Mouse (Mus musculus): ENCODE data around the gene Hpgd. TPM values are rescaled to one million over a fixed set of nuclear protein-coding genes. Genes with fewer than 3 reads are reported as not detected.

The Hpgd gene
- polyA plus RNA-seq, 1 experiment = 1.8 TPM

GRCm38 (mm10) chr8:56275316-56275715, 19.1 kb upstream of the Hpgd start:
- Histone ChIP-seq H3K4me3 (ENCODE audit: low read depth, low read length) (no peak overlapping the region), H3K27me3 (ENCODE audit: control insufficient read depth, insufficient read depth, low read length, poor library complexity, severe bottlenecking) (no peaks in the 10 kb centered on the region), H3K4me1 (ENCODE audit: control insufficient read depth, insufficient read depth, low read length) (no peaks in the 10 kb centered on the region), H3K27ac (ENCODE audit: insufficient read depth, low read length) (no peak overlapping the region), H3K36me3 (ENCODE audit: control insufficient read depth, insufficient read depth, low read length, poor library complexity, severe bottlenecking) (no peaks in the 10 kb centered on the region; the same call in 1 of the 2 replicates), H3K9ac (ENCODE audit: low read depth, poor library complexity, severe bottlenecking) (no peak overlapping the region), H3K9me3 (replicated peaks; ENCODE audit: control insufficient read depth, insufficient read depth, low read length, poor library complexity, severe bottlenecking) (no peaks in the 10 kb centered on the region)
- TF ChIP-seq EP300 (IDR thresholded peaks at IDR 0.05; ENCODE audit: insufficient read depth, low read depth, low read length) = no peak
- no peak for TF ChIP-seq POLR2A (IDR thresholded peaks at IDR 0.05; ENCODE audit: insufficient read depth, low read length)
- no peak for TF ChIP-seq CTCF (IDR thresholded peaks at IDR 0.05; ENCODE audit: low read depth, low read length)

GRCm38 (mm10) chr8:56277810-56278528, 16.4 kb upstream of the Hpgd start:
- Histone ChIP-seq H3K27ac (ENCODE audit: insufficient read depth, low read length) (no peak overlapping the region), H3K4me1 (ENCODE audit: control insufficient read depth, insufficient read depth, low read length) (no peaks in the 10 kb centered on the region), H3K9me3 (replicated peaks; ENCODE audit: control insufficient read depth, insufficient read depth, low read length, poor library complexity, severe bottlenecking) (no peaks in the 10 kb centered on the region), H3K27me3 (ENCODE audit: control insufficient read depth, insufficient read depth, low read length, poor library complexity, severe bottlenecking) (no peaks in the 10 kb centered on the region), H3K9ac (ENCODE audit: low read depth, poor library complexity, severe bottlenecking) (no peak overlapping the region), H3K36me3 (ENCODE audit: control insufficient read depth, insufficient read depth, low read length, poor library complexity, severe bottlenecking) (no peaks in the 10 kb centered on the region; the same call in 1 of the 2 replicates), H3K4me3 (ENCODE audit: low read depth, low read length) (no peak overlapping the region)
- TF ChIP-seq EP300 (IDR thresholded peaks at IDR 0.05; ENCODE audit: insufficient read depth, low read depth, low read length) (no peak), CTCF (IDR thresholded peaks at IDR 0.05; ENCODE audit: low read depth, low read length) (no peak)

- TF ChIP-seq POLR2A (IDR thresholded peaks at IDR 0.05; ENCODE audit: insufficient read depth, low read length) (no peak), CTCF (IDR thresholded peaks at IDR 0.05; ENCODE audit: low read depth, low read length) (no peak), EP300 (IDR thresholded peaks at IDR 0.05; ENCODE audit: insufficient read depth, low read depth, low read length) (no peak)
- Histone ChIP-seq H3K27ac (ENCODE audit: insufficient read depth, low read length) (no peak overlapping the region), H3K4me3 (ENCODE audit: low read depth, low read length) (no peak overlapping the region), H3K9ac (ENCODE audit: low read depth, poor library complexity, severe bottlenecking) (no peak overlapping the region), H3K36me3 (ENCODE audit: control insufficient read depth, insufficient read depth, low read length, poor library complexity, severe bottlenecking) (no peaks in the 10 kb centered on the region; the same call in 1 of the 2 replicates), H3K4me1 (ENCODE audit: control insufficient read depth, insufficient read depth, low read length) (no peaks in the 10 kb centered on the region), H3K27me3 (ENCODE audit: control insufficient read depth, insufficient read depth, low read length, poor library complexity, severe bottlenecking) (no peaks in the 10 kb centered on the region), H3K9me3 (replicated peaks; ENCODE audit: control insufficient read depth, insufficient read depth, low read length, poor library complexity, severe bottlenecking) (no peaks in the 10 kb centered on the region)
These were observed 15.8 kb upstream of the Hpgd start for GRCm38 (mm10) chr8:56278545-56279063.

GRCm38 (mm10) chr8:56283936-56284335, 10.4 kb upstream of the Hpgd start:
- Histone ChIP-seq H3K4me1 (ENCODE audit: control insufficient read depth, insufficient read depth, low read length) (no peaks in the 10 kb centered on the region), H3K4me3 (ENCODE audit: low read depth, low read length) (no peak overlapping the region), H3K27me3 (ENCODE audit: control insufficient read depth, insufficient read depth, low read length, poor library complexity, severe bottlenecking) (no peaks in the 10 kb centered on the region; the same call in 1 of the 2 replicates), H3K36me3 (ENCODE audit: control insufficient read depth, insufficient read depth, low read length, poor library complexity, severe bottlenecking) (no peaks in the 10 kb centered on the region), H3K27ac (ENCODE audit: insufficient read depth, low read length) (no peak overlapping the region), H3K9ac (ENCODE audit: low read depth, poor library complexity, severe bottlenecking) (no peak overlapping the region), H3K9me3 (replicated peaks; ENCODE audit: control insufficient read depth, insufficient read depth, low read length, poor library complexity, severe bottlenecking) (no peaks in the 10 kb centered on the region)
- no peak for TF ChIP-seq POLR2A (IDR thresholded peaks at IDR 0.05; ENCODE audit: insufficient read depth, low read length)
- TF ChIP-seq EP300 (IDR thresholded peaks at IDR 0.05; ENCODE audit: insufficient read depth, low read depth, low read length) = no peak
- no peak for TF ChIP-seq CTCF (IDR thresholded peaks at IDR 0.05; ENCODE audit: low read depth, low read length)

GRCm38 (mm10) chr8:56284957-56285356, 9.4 kb upstream of the Hpgd start:
- Histone ChIP-seq H3K27ac (ENCODE audit: insufficient read depth, low read length) (no peak overlapping the region), H3K4me3 (ENCODE audit: low read depth, low read length) (no peak overlapping the region), H3K36me3 (ENCODE audit: control insufficient read depth, insufficient read depth, low read length, poor library complexity, severe bottlenecking) (no peaks in the 10 kb centered on the region), H3K27me3 (ENCODE audit: control insufficient read depth, insufficient read depth, low read length, poor library complexity, severe bottlenecking) (no peaks in the 10 kb centered on the region; the same call in 1 of the 2 replicates), H3K9ac (ENCODE audit: low read depth, poor library complexity, severe bottlenecking) (no peak overlapping the region), H3K9me3 (replicated peaks; ENCODE audit: control insufficient read depth, insufficient read depth, low read length, poor library complexity, severe bottlenecking) (no peaks in the 10 kb centered on the region), H3K4me1 (ENCODE audit: control insufficient read depth, insufficient read depth, low read length) (no peaks in the 10 kb centered on the region)
- no peak for TF ChIP-seq POLR2A (IDR thresholded peaks at IDR 0.05; ENCODE audit: insufficient read depth, low read length)

- Histone ChIP-seq H3K4me1 (ENCODE audit: control insufficient read depth, insufficient read depth, low read length) (no peaks in the 10 kb centered on the region), H3K9me3 (replicated peaks; ENCODE audit: control insufficient read depth, insufficient read depth, low read length, poor library complexity, severe bottlenecking) (no peaks in the 10 kb centered on the region), H3K27ac (ENCODE audit: insufficient read depth, low read length) (no peak overlapping the region), H3K27me3 (ENCODE audit: control insufficient read depth, insufficient read depth, low read length, poor library complexity, severe bottlenecking) (no peaks in the 10 kb centered on the region; the same call in 1 of the 2 replicates), H3K4me3 (ENCODE audit: low read depth, low read length) (no peak overlapping the region), H3K36me3 (ENCODE audit: control insufficient read depth, insufficient read depth, low read length, poor library complexity, severe bottlenecking) (no peaks in the 10 kb centered on the region), H3K9ac (ENCODE audit: low read depth, poor library complexity, severe bottlenecking) (no peak overlapping the region)
- TF ChIP-seq CTCF (IDR thresholded peaks at IDR 0.05; ENCODE audit: low read depth, low read length) (no peak), POLR2A (IDR thresholded peaks at IDR 0.05; ENCODE audit: insufficient read depth, low read length) (no peak), EP300 (IDR thresholded peaks at IDR 0.05; ENCODE audit: insufficient read depth, low read depth, low read length) (no peak)
These were observed 7.7 kb upstream of the Hpgd start for GRCm38 (mm10) chr8:56286717-56287116.

All from ES-Bruce4 (cell line).